Mouse (Mus musculus): ENCODE results near the gene Slc1a2. TPM values are rescaled to one million over a fixed set of nuclear protein-coding genes. Genes with fewer than 3 reads are reported as not detected.

Slc1a2 gene
- polyA plus RNA-seq, 1 experiment from 2014 or later, result 0.36 TPM

- Histone ChIP-seq H3K4me3 (replicated peaks) (no peak overlapping the region), H3K9ac (no peak overlapping the region), H3K27ac (no peak overlapping the region), H3K36me3 (no peaks in the 10 kb centered on the region), H3K4me2 (replicated peaks) (no peak overlapping the region), H3K9me3 (no peaks in the 10 kb centered on the region), H3K27me3 (replicated peaks) (no peaks in the 10 kb centered on the region), H3K4me1 (replicated peaks) (no peaks in the 10 kb centered on the region)
- 80% methylated on average over 7 of the region's 7 CpGs for WGBS
- no peak for ATAC-seq
Measured at GRCm38 (mm10) chr2:102782751-102783150, 124.3 kb downstream of the Slc1a2 start.

GRCm38 (mm10) chr2:102785696-102786095, 127.2 kb downstream of the Slc1a2 start:
- Histone ChIP-seq H3K27me3 (replicated peaks) (no peaks in the 10 kb centered on the region), H3K9ac (no peak overlapping the region), H3K36me3 (no peaks in the 10 kb centered on the region), H3K27ac (no peak overlapping the region), H3K4me2 (replicated peaks) (no peak overlapping the region), H3K9me3 (no peaks in the 10 kb centered on the region), H3K4me1 (replicated peaks) (no peaks in the 10 kb centered on the region), H3K4me3 (replicated peaks) (no peak overlapping the region)
- no peak for ATAC-seq
- WGBS, result 49% methylated on average over 4 of the region's 4 CpGs

- H3K4me2 ChIP-seq (replicated peaks), result no peak overlapping the region
- ATAC-seq, result no peak
- no peaks in the 10 kb centered on the region for H3K4me1 ChIP-seq (replicated peaks)
- no peaks in the 10 kb centered on the region for H3K27me3 ChIP-seq (replicated peaks)
- no peaks in the 10 kb centered on the region for H3K36me3 ChIP-seq
- WGBS, result 72% methylated on average over 2 of the region's 2 CpGs
- no peaks in the 10 kb centered on the region for H3K9me3 ChIP-seq
- no peak overlapping the region for H3K27ac ChIP-seq
- no peak overlapping the region for H3K4me3 ChIP-seq (replicated peaks)
- no peak overlapping the region for H3K9ac ChIP-seq
Measured at GRCm38 (mm10) chr2:102791641-102792040, 133.2 kb downstream of the Slc1a2 start.

- Histone ChIP-seq H3K27ac (no peak overlapping the region), H3K4me3 (replicated peaks) (no peak overlapping the region), H3K4me2 (replicated peaks) (no peak overlapping the region), H3K27me3 (replicated peaks) (no peaks in the 10 kb centered on the region), H3K4me1 (replicated peaks) (no peaks in the 10 kb centered on the region), H3K9me3 (no peaks in the 10 kb centered on the region), H3K36me3 (no peaks in the 10 kb centered on the region), H3K9ac (no peak overlapping the region)
- no peak for ATAC-seq
- 80% methylated on average over 6 of the region's 6 CpGs for WGBS
Measured at GRCm38 (mm10) chr2:102792804-102793203, 134.3 kb downstream of the Slc1a2 start.

- Histone ChIP-seq H3K9ac (no peak overlapping the region), H3K9me3 (no peaks in the 10 kb centered on the region)
- WGBS, result 83% methylated on average over 3 of the region's 3 CpGs
Measured at GRCm38 (mm10) chr2:102795034-102795433, 136.6 kb downstream of the Slc1a2 start.

GRCm38 (mm10) chr2:102798149-102798548, 139.7 kb downstream of the Slc1a2 start:
- H3K4me3 ChIP-seq (replicated peaks), result no peak overlapping the region
- WGBS, result 71% methylated on average over 2 of the region's 2 CpGs
- H3K9me3 ChIP-seq, result no peaks in the 10 kb centered on the region
- no peaks in the 10 kb centered on the region for H3K4me1 ChIP-seq (replicated peaks)
- H3K4me2 ChIP-seq (replicated peaks), result no peak overlapping the region
- H3K27me3 ChIP-seq (replicated peaks), result no peaks in the 10 kb centered on the region
- no peak for ATAC-seq
- no peak overlapping the region for H3K9ac ChIP-seq
- 0 out of 2 replicates have a peak, but pooled peaks cover 2% of the 10 kb centered on the region for H3K36me3 ChIP-seq
- H3K27ac ChIP-seq, result no peak overlapping the region

More at GRCm38 (mm10) chr2:102795034-102795433, 136.6 kb downstream of the Slc1a2 start:
- Histone ChIP-seq H3K4me1 (replicated peaks) (no peaks in the 10 kb centered on the region), H3K36me3 (0 out of 2 replicates have a peak, but pooled peaks cover 2% of the 10 kb centered on the region), H3K27ac (no peak overlapping the region), H3K4me2 (replicated peaks) (no peak overlapping the region), H3K27me3 (replicated peaks) (no peaks in the 10 kb centered on the region), H3K4me3 (replicated peaks) (no peak overlapping the region)
- ATAC-seq, result no peak

- H3K4me2 ChIP-seq (replicated peaks), result no peak overlapping the region
- H3K4me3 ChIP-seq (replicated peaks), result no peak overlapping the region
- no peak for ATAC-seq
- 0 out of 2 replicates have a peak, but pooled peaks cover 2% of the 10 kb centered on the region for H3K36me3 ChIP-seq
- H3K27ac ChIP-seq, result no peak overlapping the region
- H3K4me1 ChIP-seq (replicated peaks), result no peaks in the 10 kb centered on the region
- H3K9me3 ChIP-seq, result no peaks in the 10 kb centered on the region
- 87% methylated on average over 1 of the region's 1 CpGs for WGBS
- H3K27me3 ChIP-seq (replicated peaks), result no peaks in the 10 kb centered on the region
- H3K9ac ChIP-seq, result no peak overlapping the region
Measured at GRCm38 (mm10) chr2:102801899-102802298, 143.4 kb downstream of the Slc1a2 start.

- Histone ChIP-seq H3K4me1 (replicated peaks) (no peaks in the 10 kb centered on the region), H3K9me3 (no peaks in the 10 kb centered on the region), H3K27ac (no peak overlapping the region), H3K4me2 (replicated peaks) (no peak overlapping the region), H3K27me3 (replicated peaks) (no peaks in the 10 kb centered on the region), H3K9ac (no peak overlapping the region), H3K36me3 (0 out of 2 replicates have a peak, but pooled peaks cover 2% of the 10 kb centered on the region), H3K4me3 (replicated peaks) (no peak overlapping the region)
- no peak for ATAC-seq
- 35% methylated on average over 2 of the region's 2 CpGs for WGBS
Measured at GRCm38 (mm10) chr2:102804109-102804508, 145.7 kb downstream of the Slc1a2 start.

- Histone ChIP-seq H3K9me3 (no peaks in the 10 kb centered on the region), H3K4me1 (replicated peaks) (no peaks in the 10 kb centered on the region), H3K4me2 (replicated peaks) (no peak overlapping the region), H3K4me3 (replicated peaks) (no peak overlapping the region), H3K9ac (no peak overlapping the region), H3K36me3 (no peaks in the 10 kb centered on the region), H3K27ac (no peak overlapping the region), H3K27me3 (replicated peaks) (no peaks in the 10 kb centered on the region)
- WGBS, result 81% methylated on average over 6 of the region's 6 CpGs
- ATAC-seq, result no peak
Measured at GRCm38 (mm10) chr2:102805283-102805682, 146.8 kb downstream of the Slc1a2 start.

- H3K27me3 ChIP-seq (replicated peaks), result no peaks in the 10 kb centered on the region
- no peak overlapping the region for H3K4me3 ChIP-seq (replicated peaks)
- no peaks in the 10 kb centered on the region for H3K9me3 ChIP-seq
- H3K4me2 ChIP-seq (replicated peaks), result no peak overlapping the region
- no peak overlapping the region for H3K27ac ChIP-seq
- no peak overlapping the region for H3K9ac ChIP-seq
- no peaks in the 10 kb centered on the region for H3K4me1 ChIP-seq (replicated peaks)
- ATAC-seq, result peak; percentile 31
- H3K36me3 ChIP-seq, result no peaks in the 10 kb centered on the region
- WGBS, result 62% methylated on average over 4 of the region's 4 CpGs
Measured at GRCm38 (mm10) chr2:102805761-102806496, 147.5 kb downstream of the Slc1a2 start.

GRCm38 (mm10) chr2:102807633-102808032, 149.2 kb downstream of the Slc1a2 start:
- Histone ChIP-seq H3K4me1 (replicated peaks) (no peaks in the 10 kb centered on the region), H3K4me3 (replicated peaks) (no peak overlapping the region), H3K36me3 (no peaks in the 10 kb centered on the region), H3K9ac (no peak overlapping the region), H3K9me3 (no peaks in the 10 kb centered on the region), H3K4me2 (replicated peaks) (no peak overlapping the region), H3K27ac (no peak overlapping the region), H3K27me3 (replicated peaks) (no peaks in the 10 kb centered on the region)
- WGBS, result 66% methylated on average over 3 of the region's 3 CpGs
- no peak for ATAC-seq

- ATAC-seq, result no peak
- Histone ChIP-seq H3K27me3 (replicated peaks) (no peaks in the 10 kb centered on the region), H3K4me2 (replicated peaks) (no peak overlapping the region), H3K9ac (no peak overlapping the region), H3K9me3 (no peaks in the 10 kb centered on the region), H3K4me3 (replicated peaks) (no peak overlapping the region), H3K36me3 (no peaks in the 10 kb centered on the region), H3K27ac (no peak overlapping the region), H3K4me1 (replicated peaks) (no peaks in the 10 kb centered on the region)
- WGBS, result 79% methylated on average over 1 of the region's 1 CpGs
Measured at GRCm38 (mm10) chr2:102809436-102809835, 151.0 kb downstream of the Slc1a2 start.

- WGBS, result 66% methylated on average over 4 of the region's 4 CpGs
- no peak overlapping the region for H3K4me2 ChIP-seq (replicated peaks)
- no peaks in the 10 kb centered on the region for H3K27me3 ChIP-seq (replicated peaks)
- no peaks in the 10 kb centered on the region for H3K36me3 ChIP-seq
- H3K4me1 ChIP-seq (replicated peaks), result peaks cover 7% of the 10 kb centered on the region; the same call in 1 of the 2 replicates
- H3K27ac ChIP-seq, result no peak overlapping the region
- no peaks in the 10 kb centered on the region for H3K9me3 ChIP-seq
- no peak for ATAC-seq
- no peak overlapping the region for H3K9ac ChIP-seq
- H3K4me3 ChIP-seq (replicated peaks), result no peak overlapping the region
Measured at GRCm38 (mm10) chr2:102812756-102813155, 154.3 kb downstream of the Slc1a2 start.

All from intestine, embryonic 15.5 days (tissue).